Mouse (Mus musculus): ENCODE results near the gene Ppp1r1b. TPM values are rescaled to one million over a fixed set of nuclear protein-coding genes. Genes with fewer than 3 reads are reported as not detected.

Ppp1r1b gene
- polyA plus RNA-seq, 1 experiment: 0.02 TPM

GRCm38 (mm10) chr11:98320381-98320780 is 27.8 kb upstream of the Ppp1r1b start:
- no peaks in the 10 kb centered on the region for H3K36me3 ChIP-seq (ENCODE audit: control insufficient read depth)
- H3K27me3 ChIP-seq (ENCODE audit: control insufficient read depth): peaks cover 100% of the 10 kb centered on the region
- no peak overlapping the region for H3K4me3 ChIP-seq (replicated peaks)
- TF ChIP-seq TAL1 (IDR thresholded peaks at IDR 0.05; ENCODE audit: low read length) (no peak), GATA1 (IDR thresholded peaks at IDR 0.05; ENCODE audit: low read length) (no peak)
- no peaks in the 10 kb centered on the region; the same call in 1 of the 2 replicates for H3K9me3 ChIP-seq (ENCODE audit: control insufficient read depth, low read length)
- no peaks in the 10 kb centered on the region for H3K4me1 ChIP-seq (ENCODE audit: control insufficient read depth)

- peaks cover 100% of the 10 kb centered on the region for H3K27me3 ChIP-seq (ENCODE audit: control insufficient read depth)
- TF ChIP-seq TAL1 (IDR thresholded peaks at IDR 0.05; ENCODE audit: low read length) (no peak), GATA1 (IDR thresholded peaks at IDR 0.05; ENCODE audit: low read length) (no peak)
Measured at GRCm38 (mm10) chr11:98320806-98321676, 27.2 kb upstream of the Ppp1r1b start.

GRCm38 (mm10) chr11:98321677-98322003 is 26.6 kb upstream of the Ppp1r1b start:
- Histone ChIP-seq H3K4me1 (ENCODE audit: control insufficient read depth) (no peaks in the 10 kb centered on the region), H3K36me3 (ENCODE audit: control insufficient read depth) (no peaks in the 10 kb centered on the region), H3K9me3 (ENCODE audit: control insufficient read depth, low read length) (no peaks in the 10 kb centered on the region; the same call in 1 of the 2 replicates), H3K27me3 (ENCODE audit: control insufficient read depth) (peaks cover 100% of the 10 kb centered on the region), H3K4me3 (replicated peaks) (no peak overlapping the region)
- TF ChIP-seq GATA1 (IDR thresholded peaks at IDR 0.05; ENCODE audit: low read length): no peak
- TF ChIP-seq TAL1 (IDR thresholded peaks at IDR 0.05; ENCODE audit: low read length): no peak

More at GRCm38 (mm10) chr11:98320806-98321676, 27.2 kb upstream of the Ppp1r1b start:
- Histone ChIP-seq H3K4me1 (ENCODE audit: control insufficient read depth) (no peaks in the 10 kb centered on the region), H3K4me3 (replicated peaks) (no peak overlapping the region), H3K36me3 (ENCODE audit: control insufficient read depth) (no peaks in the 10 kb centered on the region), H3K9me3 (ENCODE audit: control insufficient read depth, low read length) (no peaks in the 10 kb centered on the region; the same call in 1 of the 2 replicates)

GRCm38 (mm10) chr11:98322159-98322558 is 26.0 kb upstream of the Ppp1r1b start:
- TF ChIP-seq GATA1 (IDR thresholded peaks at IDR 0.05; ENCODE audit: low read length) (no peak), TAL1 (IDR thresholded peaks at IDR 0.05; ENCODE audit: low read length) (no peak)
- Histone ChIP-seq H3K27me3 (ENCODE audit: control insufficient read depth) (peaks cover 100% of the 10 kb centered on the region), H3K36me3 (ENCODE audit: control insufficient read depth) (no peaks in the 10 kb centered on the region), H3K9me3 (ENCODE audit: control insufficient read depth, low read length) (peaks cover 1% of the 10 kb centered on the region; the same call in 1 of the 2 replicates), H3K4me3 (replicated peaks) (no peak overlapping the region), H3K4me1 (ENCODE audit: control insufficient read depth) (no peaks in the 10 kb centered on the region)

- Histone ChIP-seq H3K27me3 (ENCODE audit: control insufficient read depth) (peaks cover 100% of the 10 kb centered on the region), H3K4me3 (replicated peaks) (no peak overlapping the region), H3K4me1 (ENCODE audit: control insufficient read depth) (peaks cover 2% of the 10 kb centered on the region), H3K36me3 (ENCODE audit: control insufficient read depth) (no peaks in the 10 kb centered on the region), H3K9me3 (ENCODE audit: control insufficient read depth, low read length) (peaks cover 5% of the 10 kb centered on the region; the same call in 1 of the 2 replicates)
- TF ChIP-seq GATA1 (IDR thresholded peaks at IDR 0.05; ENCODE audit: low read length) (no peak), TAL1 (IDR thresholded peaks at IDR 0.05; ENCODE audit: low read length) (no peak)
Measured at GRCm38 (mm10) chr11:98323136-98323866, 24.9 kb upstream of the Ppp1r1b start.

DNA sequence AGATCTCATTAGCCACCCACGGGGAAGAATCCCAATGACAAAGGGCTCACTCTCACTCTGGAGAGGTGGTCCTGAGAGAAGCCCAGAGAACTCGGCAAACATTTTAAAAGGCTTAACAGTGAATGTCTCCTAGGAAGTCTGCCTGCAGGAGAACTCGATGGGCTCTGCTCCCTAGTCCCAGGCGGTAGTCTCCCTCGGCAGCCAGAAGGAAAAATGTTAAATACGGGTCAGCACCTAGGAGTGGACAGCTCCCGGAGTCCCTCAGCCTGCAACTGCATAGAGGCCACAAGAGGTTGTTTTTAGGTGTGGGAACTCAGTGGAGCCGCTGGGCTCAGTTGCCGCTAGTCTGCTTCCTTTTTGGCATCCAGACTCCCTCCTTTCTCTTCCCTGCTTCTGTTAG is 24.3 kb upstream of the Ppp1r1b start:
- peaks cover 2% of the 10 kb centered on the region for H3K4me1 ChIP-seq (ENCODE audit: control insufficient read depth)
- TF ChIP-seq TAL1 (IDR thresholded peaks at IDR 0.05; ENCODE audit: low read length) (no peak), GATA1 (IDR thresholded peaks at IDR 0.05; ENCODE audit: low read length) (no peak)
- H3K27me3 ChIP-seq (ENCODE audit: control insufficient read depth): peaks cover 100% of the 10 kb centered on the region
- no peaks in the 10 kb centered on the region for H3K36me3 ChIP-seq (ENCODE audit: control insufficient read depth)
- no peak overlapping the region for H3K4me3 ChIP-seq (replicated peaks)
- peaks cover 5% of the 10 kb centered on the region; the same call in 1 of the 2 replicates for H3K9me3 ChIP-seq (ENCODE audit: control insufficient read depth, low read length)

- H3K27me3 ChIP-seq (ENCODE audit: control insufficient read depth): peaks cover 100% of the 10 kb centered on the region
- TF ChIP-seq GATA1 (IDR thresholded peaks at IDR 0.05; ENCODE audit: low read length) (no peak), TAL1 (IDR thresholded peaks at IDR 0.05; ENCODE audit: low read length) (no peak)
- H3K4me1 ChIP-seq (ENCODE audit: control insufficient read depth): peaks cover 2% of the 10 kb centered on the region
- no peak overlapping the region for H3K4me3 ChIP-seq (replicated peaks)
- H3K36me3 ChIP-seq (ENCODE audit: control insufficient read depth): no peaks in the 10 kb centered on the region
- H3K9me3 ChIP-seq (ENCODE audit: control insufficient read depth, low read length): peaks cover 5% of the 10 kb centered on the region; the same call in 1 of the 2 replicates
Measured at GRCm38 (mm10) chr11:98325191-98325820, 22.9 kb upstream of the Ppp1r1b start.

DNA sequence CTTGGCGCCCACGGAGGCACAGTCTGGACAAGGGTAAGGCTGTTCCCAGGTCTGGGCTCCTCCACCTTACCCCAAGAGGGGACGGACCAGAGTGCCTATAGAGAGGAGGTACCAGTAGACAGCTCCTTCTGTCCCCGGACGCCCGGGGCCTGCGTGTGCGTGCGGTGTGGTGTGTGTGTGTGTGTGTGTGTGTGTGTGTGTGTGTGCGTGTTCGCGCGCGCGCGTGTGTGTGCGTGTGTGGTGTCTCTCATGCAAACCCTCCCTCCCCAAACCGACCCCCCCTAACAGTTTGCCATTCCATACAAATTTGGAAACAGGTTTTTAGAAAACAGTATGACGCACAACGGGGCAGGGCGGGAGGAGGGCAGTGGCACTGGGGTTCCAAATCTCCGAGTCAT is 22.4 kb upstream of the Ppp1r1b start:
- peaks cover 2% of the 10 kb centered on the region for H3K4me1 ChIP-seq (ENCODE audit: control insufficient read depth)
- no peak for TF ChIP-seq TAL1 (IDR thresholded peaks at IDR 0.05; ENCODE audit: low read length)
- no peak for TF ChIP-seq GATA1 (IDR thresholded peaks at IDR 0.05; ENCODE audit: low read length)
- H3K4me3 ChIP-seq (replicated peaks): no peak overlapping the region
- no peaks in the 10 kb centered on the region for H3K36me3 ChIP-seq (ENCODE audit: control insufficient read depth)
- H3K9me3 ChIP-seq (ENCODE audit: control insufficient read depth, low read length): peaks cover 5% of the 10 kb centered on the region; the same call in 1 of the 2 replicates
- H3K27me3 ChIP-seq (ENCODE audit: control insufficient read depth): peaks cover 100% of the 10 kb centered on the region

Measured in erythroblast, embryonic 14.5 days (primary cell).